Mouse (Mus musculus): ENCODE measurements around the gene Plekhg3. TPM values are rescaled to one million over a fixed set of nuclear protein-coding genes. Genes with fewer than 3 reads are reported as not detected.
A peak's percentile ranks its signal among the peaks of the same experiment; 100 is the strongest.

Plekhg3 gene
- polyA plus RNA-seq, 1 experiment from 2014 or later, result 6.9 TPM

DNA sequence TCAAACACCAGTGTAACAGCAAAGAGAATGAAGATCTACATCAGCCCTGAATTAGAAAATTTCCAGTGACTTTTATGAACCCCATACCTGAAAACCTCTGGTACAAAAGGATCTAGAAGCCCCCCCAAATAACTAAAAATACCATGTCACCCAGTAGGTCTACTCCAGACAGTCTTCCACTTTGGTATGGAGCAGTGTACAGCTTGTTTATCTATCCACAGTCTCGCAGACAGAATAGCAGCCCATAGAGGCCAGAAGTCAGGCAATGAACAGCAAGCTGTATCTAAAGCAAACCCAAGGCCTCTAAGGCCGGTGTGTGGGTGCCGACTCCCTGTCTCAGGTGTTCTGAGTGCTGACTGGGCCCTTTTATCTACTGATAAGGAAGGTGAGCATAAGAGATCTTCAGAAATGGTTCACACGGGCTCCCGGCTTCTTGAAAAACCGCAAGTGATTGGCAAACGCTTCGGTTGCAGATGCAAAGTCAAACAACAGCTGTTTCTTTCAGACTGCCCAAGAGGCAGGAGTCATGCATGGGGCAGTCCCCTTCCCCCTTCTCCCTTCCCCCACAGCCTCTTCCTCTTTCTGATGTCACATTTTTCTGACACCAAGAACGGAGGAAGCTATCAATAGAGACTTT lies 3.3 kb upstream of the Plekhg3 start:
- no peak for ATAC-seq (ENCODE audit: borderline replicate concordance, extremely low read depth, low FRiP score, low TSS enrichment)
- no peak overlapping the region for H3K4me2 ChIP-seq
- H3K4me1 ChIP-seq, result peaks cover 28% of the 10 kb centered on the region
- H3K27ac ChIP-seq, result no peak overlapping the region
- no peak overlapping the region for H3K9ac ChIP-seq
- 19% methylated on average over 9 of the region's 9 CpGs for whole genome bisulfite sequencing
- H3K9me3 ChIP-seq, result no peaks in the 10 kb centered on the region
- H3K27me3 ChIP-seq, result peaks cover 34% of the 10 kb centered on the region
- H3K36me3 ChIP-seq, result no peaks in the 10 kb centered on the region
- H3K4me3 ChIP-seq, result no peak overlapping the region

DNA sequence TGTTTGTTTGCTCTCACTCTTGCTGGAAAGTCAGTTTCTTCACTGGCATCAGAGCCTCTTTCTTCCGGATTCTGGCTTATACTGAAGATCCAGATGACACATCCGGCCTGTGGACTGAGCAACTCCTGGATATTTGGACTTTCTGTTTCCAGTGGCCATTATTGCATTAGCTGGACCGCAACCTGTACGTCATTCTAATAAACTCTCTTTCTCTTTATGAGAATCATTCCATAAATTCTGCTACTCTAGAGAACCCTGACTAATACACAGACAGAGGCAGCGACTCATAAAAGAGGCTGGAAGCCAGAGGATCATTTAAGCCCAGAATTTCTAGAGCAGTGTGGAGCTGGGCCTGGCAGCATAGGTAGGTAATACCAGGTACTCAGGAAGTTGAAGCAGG lies 1.9 kb upstream of the Plekhg3 start:
- Histone ChIP-seq H3K36me3 (no peaks in the 10 kb centered on the region), H3K4me2 (no peak overlapping the region), H3K4me1 (peaks cover 34% of the 10 kb centered on the region), H3K9ac (no peak overlapping the region), H3K9me3 (no peaks in the 10 kb centered on the region), H3K27me3 (peaks cover 41% of the 10 kb centered on the region), H3K4me3 (no peak overlapping the region), H3K27ac (no peak overlapping the region)
- no peak for ATAC-seq (ENCODE audit: borderline replicate concordance, extremely low read depth, low FRiP score, low TSS enrichment)
- 84% methylated on average over 5 of the region's 5 CpGs for WGBS

DNA sequence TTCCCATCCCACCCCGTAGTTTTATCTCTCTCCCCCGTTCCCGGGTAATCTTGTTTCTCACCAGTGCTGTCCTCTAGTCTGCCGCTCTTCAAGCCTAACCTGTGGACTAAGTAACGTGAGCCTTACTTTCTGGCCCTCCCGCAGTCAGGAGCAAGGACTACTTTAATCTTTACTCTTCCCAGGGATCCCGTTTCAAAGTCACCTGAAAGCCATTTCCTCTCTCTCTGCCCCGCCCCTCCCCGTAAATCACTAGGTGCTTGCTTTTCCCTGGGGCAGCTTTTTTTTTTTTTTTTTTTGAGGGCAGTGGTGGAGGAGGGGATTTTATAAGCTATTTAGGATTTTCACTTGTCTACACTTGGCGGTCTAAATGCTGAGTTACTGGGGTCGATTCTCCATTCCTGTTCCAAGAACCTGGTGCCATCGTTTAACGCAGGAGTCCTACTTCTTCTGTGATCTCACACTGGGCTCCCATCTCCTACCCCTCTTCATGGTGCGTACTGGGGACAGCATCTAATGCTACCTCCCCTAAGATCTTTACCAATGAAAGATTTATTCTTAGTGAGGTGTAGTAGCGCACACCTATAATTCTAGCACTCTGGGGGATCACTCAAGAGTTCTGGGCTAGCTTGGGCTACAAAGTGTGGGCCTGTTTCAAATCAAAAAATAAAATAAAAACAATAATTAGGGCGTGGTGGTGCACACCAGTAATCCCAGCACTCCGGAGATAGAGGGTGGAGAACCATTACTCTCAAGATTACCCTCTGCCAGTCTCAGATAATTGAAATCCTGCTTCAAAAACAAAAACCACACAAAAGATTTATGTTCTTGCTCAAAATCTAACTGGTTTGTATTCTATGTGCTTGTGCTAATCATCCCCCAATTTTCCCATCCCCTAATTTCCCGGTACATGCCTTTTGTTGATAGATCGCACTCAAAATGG lies 1.6 kb downstream of the Plekhg3 start:
- Histone ChIP-seq H3K9ac (peak overlapping the region; percentile 79; the same call in 1 of the 2 replicates), H3K36me3 (no peaks in the 10 kb centered on the region), H3K4me2 (peak overlapping the region; percentile 98), H3K27ac (0 out of 2 replicates have a peak overlapping the region, but pooled peaks have one; percentile 86), H3K9me3 (no peaks in the 10 kb centered on the region), H3K4me3 (peak overlapping the region; percentile 75), H3K4me1 (peaks cover 43% of the 10 kb centered on the region), H3K27me3 (peaks cover 41% of the 10 kb centered on the region)
- ATAC-seq (ENCODE audit: borderline replicate concordance, extremely low read depth, low FRiP score, low TSS enrichment), result no peak
- WGBS, result 4% methylated on average over 19 of the region's 19 CpGs

DNA sequence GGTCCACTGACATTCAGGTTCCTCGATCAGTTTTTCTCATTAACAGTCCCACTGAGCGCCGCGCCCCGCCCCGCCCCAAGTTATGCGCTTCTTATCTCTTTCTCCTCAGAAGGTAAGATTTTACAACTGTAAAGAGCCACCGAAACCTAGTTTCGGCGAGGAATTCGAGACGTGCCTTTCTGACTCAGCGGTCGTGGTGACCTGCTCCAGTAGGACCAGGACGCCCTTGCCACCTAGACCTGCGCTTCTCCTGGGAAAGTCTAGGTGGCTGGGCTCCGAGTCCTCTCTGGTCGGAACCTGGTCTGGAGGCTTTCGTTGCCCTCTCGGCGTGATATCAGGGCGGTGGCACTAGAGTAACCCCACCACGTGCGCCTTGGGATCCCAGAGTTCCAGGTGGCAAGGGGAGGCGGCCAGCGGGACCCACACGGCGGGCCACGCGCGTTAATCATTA lies 2.3 kb downstream of the Plekhg3 start:
- no peak; the same call in 1 of the 2 replicates for ATAC-seq (ENCODE audit: borderline replicate concordance, extremely low read depth, low FRiP score, low TSS enrichment)
- H3K36me3 ChIP-seq, result no peaks in the 10 kb centered on the region
- peak overlapping the region; percentile 86 for H3K27ac ChIP-seq
- WGBS, result under 1% methylated on average over 31 of the region's 31 CpGs
- H3K4me1 ChIP-seq, result peaks cover 36% of the 10 kb centered on the region
- H3K9ac ChIP-seq, result peak overlapping the region; percentile 79
- H3K27me3 ChIP-seq, result peaks cover 41% of the 10 kb centered on the region
- no peaks in the 10 kb centered on the region for H3K9me3 ChIP-seq
- H3K4me2 ChIP-seq, result peak overlapping the region; percentile 98
- H3K4me3 ChIP-seq, result peak overlapping the region; percentile 75

DNA sequence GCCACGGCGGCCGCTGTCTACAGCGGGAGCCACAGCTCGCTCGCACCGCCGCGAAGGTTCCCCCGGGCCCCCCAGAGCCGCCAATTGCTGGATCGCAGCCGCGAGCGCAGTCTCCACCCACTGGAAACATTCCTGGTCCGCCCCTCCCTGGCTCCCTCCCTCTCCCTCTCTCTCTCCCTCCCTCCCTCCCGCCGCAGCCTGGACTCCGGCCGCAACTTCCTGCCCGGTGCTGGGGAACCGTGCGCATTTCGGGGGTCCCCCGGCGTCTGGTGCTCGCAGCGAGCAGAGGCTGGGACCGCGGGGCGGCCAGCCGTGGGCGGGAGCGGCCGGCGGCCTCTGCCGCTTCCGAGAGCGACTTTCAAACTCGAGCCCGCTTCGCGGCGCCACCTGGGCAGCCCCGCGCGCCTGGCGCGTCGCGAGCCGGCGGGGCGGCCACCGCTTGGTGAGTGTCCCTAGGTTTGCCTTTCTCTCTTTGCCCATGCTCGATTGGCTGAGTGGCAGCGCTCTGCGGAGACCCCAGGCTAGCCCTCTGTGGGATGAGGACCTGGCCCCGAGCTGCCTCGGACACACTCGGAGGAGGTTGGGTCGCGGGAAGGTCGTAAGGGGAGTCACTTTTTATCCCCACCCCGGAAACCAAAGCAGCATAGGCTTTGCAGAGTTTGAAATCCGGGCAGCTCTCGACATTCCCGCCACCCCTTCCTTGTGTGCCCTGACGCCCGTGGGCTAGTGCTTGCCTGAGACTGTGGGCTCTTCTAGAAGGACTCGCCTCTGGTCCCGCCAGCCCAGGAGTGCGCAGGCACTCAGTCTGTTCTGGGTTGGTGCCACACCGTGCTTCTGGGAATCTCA lies 2.9 kb downstream of the Plekhg3 start:
- peaks cover 41% of the 10 kb centered on the region for H3K27me3 ChIP-seq
- H3K9ac ChIP-seq, result peak overlapping the region; percentile 79
- WGBS, result under 1% methylated on average over 69 of the region's 74 CpGs
- H3K9me3 ChIP-seq, result no peaks in the 10 kb centered on the region
- peak overlapping the region; percentile 75 for H3K4me3 ChIP-seq
- H3K36me3 ChIP-seq, result no peaks in the 10 kb centered on the region
- H3K27ac ChIP-seq, result peak overlapping the region; percentile 86
- H3K4me1 ChIP-seq, result peaks cover 35% of the 10 kb centered on the region
- peak; percentile 83 for ATAC-seq (ENCODE audit: borderline replicate concordance, extremely low read depth, low FRiP score, low TSS enrichment)
- peak overlapping the region; percentile 98 for H3K4me2 ChIP-seq

DNA sequence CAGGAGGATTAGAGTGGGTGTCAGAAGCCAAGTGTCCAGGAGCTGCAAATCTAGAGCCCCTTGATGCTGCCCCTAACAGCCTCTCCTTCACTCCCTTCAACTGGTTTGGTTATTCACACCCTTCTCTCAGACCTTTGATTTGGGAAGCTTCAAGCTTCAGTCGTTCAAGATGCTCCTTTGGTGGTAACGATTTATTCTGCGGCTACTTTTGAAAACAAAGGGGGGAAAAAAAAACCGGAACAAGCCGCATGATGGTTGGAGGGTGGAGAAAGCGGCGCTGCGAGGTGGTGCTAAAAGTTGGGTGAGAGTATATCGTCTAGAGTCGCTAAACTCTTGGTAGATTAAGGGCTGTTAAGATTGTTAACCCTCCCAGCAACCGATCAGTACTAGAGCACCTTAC lies 3.5 kb downstream of the Plekhg3 start:
- H3K9me3 ChIP-seq, result no peaks in the 10 kb centered on the region
- peaks cover 38% of the 10 kb centered on the region for H3K27me3 ChIP-seq
- peak overlapping the region; percentile 79 for H3K9ac ChIP-seq
- H3K27ac ChIP-seq, result peak overlapping the region; percentile 86
- 2% methylated on average over 11 of the region's 11 CpGs for WGBS
- peak overlapping the region; percentile 98 for H3K4me2 ChIP-seq
- ATAC-seq (ENCODE audit: borderline replicate concordance, extremely low read depth, low FRiP score, low TSS enrichment), result no peak
- H3K36me3 ChIP-seq, result no peaks in the 10 kb centered on the region
- H3K4me1 ChIP-seq, result peaks cover 32% of the 10 kb centered on the region
- peak overlapping the region; percentile 75 for H3K4me3 ChIP-seq

DNA sequence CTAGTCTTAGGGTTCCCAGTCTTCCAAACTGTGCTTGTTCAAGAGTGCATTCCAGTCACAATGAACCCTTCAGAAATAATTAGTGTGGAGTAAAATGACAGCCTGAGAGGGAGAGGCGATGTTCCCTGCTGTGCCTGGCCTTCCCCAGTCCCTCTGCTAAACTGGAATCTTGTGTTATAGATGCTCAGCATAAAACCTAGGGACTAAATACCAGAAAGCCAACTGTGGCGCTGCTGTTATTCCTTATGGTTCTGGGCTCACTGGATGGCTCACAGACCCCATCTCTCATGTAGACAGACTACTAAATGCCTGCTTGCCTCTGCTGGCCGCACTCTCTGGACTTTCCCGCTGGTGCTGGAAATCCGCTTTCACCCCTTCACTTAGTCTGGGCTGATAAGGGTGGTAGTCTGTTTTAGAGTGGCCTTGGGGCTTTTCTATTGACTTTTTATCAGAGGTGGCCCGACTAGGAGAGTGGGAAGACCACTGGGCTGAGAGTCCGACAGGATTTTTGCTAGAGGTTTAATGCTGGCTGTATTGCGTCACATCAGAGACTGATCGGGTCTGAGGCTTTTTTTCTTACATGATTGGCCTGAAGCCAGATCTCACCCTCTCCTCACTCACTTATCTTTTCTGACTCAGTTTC lies 4.1 kb downstream of the Plekhg3 start:
- H3K4me1 ChIP-seq, result peaks cover 32% of the 10 kb centered on the region
- peak overlapping the region; percentile 20; the same call in 1 of the 2 replicates for H3K9ac ChIP-seq
- H3K4me2 ChIP-seq, result peak overlapping the region; percentile 98
- H3K9me3 ChIP-seq, result no peaks in the 10 kb centered on the region
- H3K4me3 ChIP-seq, result peak overlapping the region; percentile 75
- H3K27ac ChIP-seq, result peak overlapping the region; percentile 11; the same call in 1 of the 2 replicates
- H3K36me3 ChIP-seq, result no peaks in the 10 kb centered on the region
- H3K27me3 ChIP-seq, result peaks cover 34% of the 10 kb centered on the region
- no peak for ATAC-seq (ENCODE audit: borderline replicate concordance, extremely low read depth, low FRiP score, low TSS enrichment)
- WGBS, result 9% methylated on average over 9 of the region's 9 CpGs

DNA sequence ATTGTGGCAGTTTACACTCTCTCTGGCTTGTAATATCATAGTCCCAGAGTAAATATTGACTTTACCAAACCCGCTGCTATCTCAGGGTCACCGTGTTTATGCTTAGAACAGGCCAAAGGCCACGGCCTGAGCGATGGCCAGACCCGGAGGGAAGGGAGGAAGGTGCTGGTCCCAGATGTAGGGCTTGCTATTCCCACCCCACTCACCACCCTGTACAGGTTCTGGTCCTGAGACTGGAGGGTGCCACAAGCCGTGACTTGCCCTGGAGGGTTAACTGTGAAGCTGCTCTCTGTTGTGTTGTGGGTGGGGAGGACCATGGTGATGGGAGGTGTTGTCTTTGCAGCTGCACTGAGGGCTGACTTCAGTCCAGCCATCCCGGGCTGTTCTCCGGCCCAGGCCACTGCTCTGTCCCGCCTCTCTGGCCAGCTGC lies 4.8 kb downstream of the Plekhg3 start:
- peak overlapping the region; percentile 98 for H3K4me2 ChIP-seq
- H3K4me3 ChIP-seq, result peak overlapping the region; percentile 75
- H3K36me3 ChIP-seq, result no peaks in the 10 kb centered on the region
- H3K27me3 ChIP-seq, result peaks cover 26% of the 10 kb centered on the region
- H3K9ac ChIP-seq, result 0 out of 2 replicates have a peak overlapping the region, but pooled peaks have one; percentile 20
- WGBS, result 28% methylated on average over 9 of the region's 9 CpGs
- no peak overlapping the region for H3K27ac ChIP-seq
- ATAC-seq (ENCODE audit: borderline replicate concordance, extremely low read depth, low FRiP score, low TSS enrichment), result no peak
- peaks cover 34% of the 10 kb centered on the region for H3K4me1 ChIP-seq
- no peaks in the 10 kb centered on the region for H3K9me3 ChIP-seq

DNA sequence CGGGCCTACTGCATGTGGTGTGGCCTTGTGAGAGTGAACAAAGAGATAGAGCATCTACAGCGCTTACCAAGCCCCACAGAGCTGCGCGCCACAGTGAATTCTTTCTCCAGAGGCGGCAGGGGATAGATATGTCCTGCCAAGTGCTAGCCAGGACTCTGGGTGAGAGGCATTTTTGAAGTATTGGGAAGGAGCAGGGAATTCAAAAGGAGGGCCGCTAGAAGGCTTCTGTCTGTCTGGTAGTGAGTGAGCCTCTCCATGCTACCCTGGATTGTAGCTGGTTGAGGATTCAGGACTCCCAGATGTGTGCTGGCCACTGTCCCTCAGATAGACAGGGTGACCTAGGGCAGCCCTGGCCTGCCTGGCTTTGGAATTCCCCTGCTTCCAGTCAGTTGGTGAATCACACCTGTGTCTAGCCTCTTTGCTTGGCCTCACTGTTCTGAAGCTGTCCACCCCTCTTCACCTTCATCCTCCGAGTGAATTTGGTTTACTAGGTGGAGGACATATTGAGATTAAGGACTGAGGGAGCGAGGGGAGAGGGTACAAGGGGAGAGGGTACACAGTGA lies 6.0 kb downstream of the Plekhg3 start:
- H3K36me3 ChIP-seq, result no peaks in the 10 kb centered on the region
- no peaks in the 10 kb centered on the region for H3K9me3 ChIP-seq
- H3K27me3 ChIP-seq, result peaks cover 14% of the 10 kb centered on the region
- no peak overlapping the region for H3K4me2 ChIP-seq
- no peak overlapping the region for H3K4me3 ChIP-seq
- ATAC-seq (ENCODE audit: borderline replicate concordance, extremely low read depth, low FRiP score, low TSS enrichment), result no peak
- WGBS, result 58% methylated on average over 8 of the region's 8 CpGs
- no peak overlapping the region for H3K9ac ChIP-seq
- H3K27ac ChIP-seq, result peak overlapping the region; percentile 6; the same call in 1 of the 2 replicates
- H3K4me1 ChIP-seq, result peaks cover 45% of the 10 kb centered on the region

DNA sequence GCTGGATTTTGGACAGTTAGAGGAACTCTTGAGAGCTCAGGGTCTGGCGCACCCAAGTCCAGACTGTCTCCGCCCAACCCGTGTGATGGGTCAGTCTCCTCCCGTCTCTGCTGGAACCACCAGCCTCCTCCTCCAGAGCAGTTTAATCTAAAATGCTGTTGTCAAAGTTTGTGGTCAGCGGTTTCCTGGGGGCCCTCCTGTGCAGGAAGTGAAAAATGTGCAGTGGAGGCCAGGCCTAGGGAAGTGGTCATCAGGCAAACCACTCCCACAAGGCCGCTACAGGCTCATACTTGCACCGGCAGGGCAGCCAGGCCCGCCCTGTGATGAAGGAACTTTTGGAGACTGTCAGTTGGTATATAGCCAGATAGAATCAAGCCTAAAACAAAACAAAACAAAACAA lies 6.7 kb downstream of the Plekhg3 start:
- Histone ChIP-seq H3K27me3 (peaks cover 7% of the 10 kb centered on the region), H3K9me3 (no peaks in the 10 kb centered on the region), H3K27ac (no peak overlapping the region), H3K4me1 (peaks cover 49% of the 10 kb centered on the region), H3K36me3 (no peaks in the 10 kb centered on the region), H3K4me3 (no peak overlapping the region), H3K4me2 (no peak overlapping the region), H3K9ac (no peak overlapping the region)
- ATAC-seq (ENCODE audit: borderline replicate concordance, extremely low read depth, low FRiP score, low TSS enrichment), result no peak
- 77% methylated on average over 8 of the region's 8 CpGs for WGBS

DNA sequence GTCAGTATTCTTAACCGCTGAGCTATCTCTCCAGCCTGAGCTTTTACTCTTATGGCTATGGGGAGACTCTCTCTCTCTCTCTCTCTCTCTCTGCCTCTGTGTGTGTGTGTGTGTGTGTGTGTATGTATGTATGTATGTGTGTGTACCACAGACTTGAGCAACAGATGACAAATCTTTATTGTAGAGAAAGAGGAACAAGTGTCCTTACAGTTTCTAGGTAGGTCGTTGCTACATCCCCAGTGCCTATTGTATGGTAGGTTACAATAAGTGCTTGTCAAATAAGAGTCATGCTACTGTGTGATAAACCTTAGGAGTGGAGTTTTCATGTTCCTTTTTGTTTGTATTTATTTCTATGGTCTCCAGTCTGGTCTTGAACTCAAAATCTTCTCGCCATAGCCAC lies 9.5 kb downstream of the Plekhg3 start:
- no peaks in the 10 kb centered on the region for H3K36me3 ChIP-seq
- no peaks in the 10 kb centered on the region for H3K27me3 ChIP-seq
- no peak for ATAC-seq (ENCODE audit: borderline replicate concordance, extremely low read depth, low FRiP score, low TSS enrichment)
- WGBS, result 75% methylated on average over 3 of the region's 3 CpGs
- no peak overlapping the region for H3K4me3 ChIP-seq
- no peak overlapping the region for H3K27ac ChIP-seq
- no peak overlapping the region for H3K4me2 ChIP-seq
- no peak overlapping the region for H3K9ac ChIP-seq
- H3K9me3 ChIP-seq, result no peaks in the 10 kb centered on the region
- peaks cover 35% of the 10 kb centered on the region for H3K4me1 ChIP-seq

Data from lung, embryonic 15.5 days (tissue).